Mouse (Mus musculus) MEL (cell line): Measurements from ENCODE around the gene Plcb3.

ENCODE experiments used
- CTCF ChIP-seq, 3 experiments: IDR thresholded peaks in 2 of 3; conservative IDR thresholded peaks in 1 of 3; 2 replicates each; pipeline ENCODE4 v1.5.1; 2011 to 2012; ENCODE audit warnings: low read length in 3 of 3, low read depth in 2 of 3, mild to moderate bottlenecking in 2 of 3, improper control_type of control experiment in 1 of 3, inconsistent platforms in 1 of 3, mixed read lengths in 1 of 3, moderate library complexity in 1 of 3; ENCODE audit not compliant: control insufficient read depth in 1 of 3, insufficient read depth in 1 of 3, poor library complexity in 1 of 3, severe bottlenecking in 1 of 3
- EP300 ChIP-seq, 2 experiments: IDR thresholded peaks; 2 replicates each; pipeline ENCODE4 v1.6.1; 2011; ENCODE audit warnings: improper control_type of control experiment in 2 of 2, low read length in 2 of 2, low read depth in 1 of 2, mild to moderate bottlenecking in 1 of 2
- GATA1 ChIP-seq: IDR thresholded peaks from 2 replicates; pipeline ENCODE4 v1.6.1; 2011; ENCODE audit warnings: low read depth, low read length, improper control_type of control experiment
- MAX ChIP-seq: IDR thresholded peaks from 2 replicates; pipeline ENCODE4 v1.6.1; 2011; ENCODE audit warnings: low read length, improper control_type of control experiment

- TF ChIP-seq CTCF (IDR thresholded peaks at IDR 0.05 in 2 of 3, conservative IDR thresholded peaks at IDR 0.05 in 1 of 3; ENCODE audit: control insufficient read depth in 1 of 3, insufficient read depth in 1 of 3, low read depth in 2 of 3, low read length in 3 of 3, poor library complexity in 1 of 3, severe bottlenecking in 1 of 3) = peak; percentile 54 to 86 (median 55)
- no peak for TF ChIP-seq EP300 (IDR thresholded peaks at IDR 0.05; ENCODE audit: low read depth in 1 of 2, low read length in 2 of 2)
- TF ChIP-seq MAX = no peak; the same call in 1 of the 2 replicates
- no peak for TF ChIP-seq GATA1
Measured at GRCm38 (mm10) chr19:6979486-6980380, 3.5 kb upstream of the Plcb3 start.
